Mouse (Mus musculus) heart, postnatal 0 days (tissue): ENCODE data around the gene Flt3.

Experiments used
- CTCF ChIP-seq: IDR thresholded peaks from 2 replicates; pipeline ENCODE4 v1.5.1; 2016; ENCODE audit warnings: antibody characterized with exemption, control low read depth, low read depth
- EP300 ChIP-seq: IDR thresholded peaks from 2 replicates; pipeline ENCODE4 v1.6.1; 2016; ENCODE audit warnings: antibody characterized with exemption, low read depth

DNA sequence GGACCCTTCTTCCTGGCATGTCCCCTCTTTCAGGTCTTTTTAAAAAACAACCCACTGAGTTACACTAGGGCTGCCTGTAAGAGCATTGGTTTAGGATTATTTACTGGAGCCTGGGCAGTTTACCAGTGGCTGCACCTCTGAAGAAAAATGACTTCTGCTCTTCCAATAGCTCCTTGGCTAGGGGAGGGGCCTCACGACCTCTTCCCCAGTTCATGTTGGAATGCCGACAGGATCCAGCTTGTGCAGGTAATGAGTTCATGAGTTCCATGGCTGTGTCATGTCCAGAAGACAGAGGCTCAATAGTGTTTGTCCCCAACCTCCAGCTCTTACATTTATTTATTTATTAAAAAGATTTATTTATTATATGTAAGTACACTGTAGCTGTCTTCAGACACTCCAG, 35.5 kb upstream of the Flt3 start:
- TF ChIP-seq CTCF: no peak
- no peak for TF ChIP-seq EP300
